Mouse (Mus musculus): ENCODE measurements around the gene Kdm4d.
"Not testable (repeated sequence)": the region's sequence is repeated elsewhere in the genome, so short reads cannot be mapped to it uniquely, and the experiment has no call there.

The Kdm4d gene

DNA sequence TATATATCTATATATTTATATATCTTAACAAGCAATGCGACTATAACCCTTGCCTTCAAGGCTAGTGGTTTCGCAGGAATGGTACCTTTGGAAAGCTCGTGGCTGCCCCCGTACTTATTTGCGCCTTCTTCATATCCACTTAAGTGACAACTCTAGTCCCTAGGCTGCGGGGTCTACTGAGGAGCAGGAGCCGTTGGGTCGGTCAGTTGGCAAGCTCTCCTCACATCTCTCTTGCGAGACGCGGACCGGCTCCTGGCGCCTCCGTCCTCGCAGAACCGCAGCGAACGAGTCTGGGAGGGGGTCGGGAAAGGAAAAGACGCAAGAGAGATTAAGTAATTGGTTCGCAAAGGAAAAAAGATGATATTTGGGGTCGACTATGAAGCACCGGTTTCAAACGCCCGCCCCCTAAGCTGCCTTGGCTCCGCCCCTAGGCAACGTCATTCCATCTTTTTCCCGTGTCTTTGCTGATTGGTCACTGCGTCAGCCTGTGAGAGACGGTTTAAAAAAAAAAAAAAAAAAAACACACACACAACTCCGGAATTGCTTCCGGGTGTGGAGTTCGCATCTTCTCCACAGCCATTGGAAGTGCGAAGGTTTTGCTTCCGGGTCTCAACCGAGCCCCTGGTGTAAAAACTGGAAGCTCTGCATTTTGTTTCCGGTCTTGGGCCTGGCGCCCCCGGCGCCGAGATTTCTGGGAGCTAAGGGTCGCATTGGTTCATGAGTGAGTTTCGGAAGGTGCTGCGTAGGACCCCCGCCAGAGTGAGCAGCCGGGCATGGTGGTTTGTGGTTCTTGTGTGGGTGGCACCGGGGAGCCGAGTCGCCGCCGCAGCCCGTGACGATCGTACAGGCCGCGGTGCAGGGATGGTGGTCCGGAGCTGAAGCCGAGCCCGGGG lies at the start of gene Kdm4d, which contains the start of gene Cwc15:
Gene Kdm4d (minus strand): TSS at position 460 of the 893 bp plus-strand sequence.
Gene Cwc15 (plus strand): TSS at position 595 of the 893 bp plus-strand sequence.
- in situ Hi-C loops (cut with MboI, MseI): loop anchor here (10.0 kb wide), 3 partner anchors 255 to 995 kb away; partner anchors contain the start of gene Smco4 (in 1 of the 2)

- in situ Hi-C loops (cut with MboI, MseI): no loop called here
Observed at GRCm38 (mm10) chr9:14548366-14548761, 48.1 kb upstream of the Kdm4d start.

GRCm38 (mm10) chr9:14547584-14548365 lies 47.5 kb upstream of the Kdm4d start:
- in situ Hi-C loops (cut with MboI, MseI): no loop called here

DNA sequence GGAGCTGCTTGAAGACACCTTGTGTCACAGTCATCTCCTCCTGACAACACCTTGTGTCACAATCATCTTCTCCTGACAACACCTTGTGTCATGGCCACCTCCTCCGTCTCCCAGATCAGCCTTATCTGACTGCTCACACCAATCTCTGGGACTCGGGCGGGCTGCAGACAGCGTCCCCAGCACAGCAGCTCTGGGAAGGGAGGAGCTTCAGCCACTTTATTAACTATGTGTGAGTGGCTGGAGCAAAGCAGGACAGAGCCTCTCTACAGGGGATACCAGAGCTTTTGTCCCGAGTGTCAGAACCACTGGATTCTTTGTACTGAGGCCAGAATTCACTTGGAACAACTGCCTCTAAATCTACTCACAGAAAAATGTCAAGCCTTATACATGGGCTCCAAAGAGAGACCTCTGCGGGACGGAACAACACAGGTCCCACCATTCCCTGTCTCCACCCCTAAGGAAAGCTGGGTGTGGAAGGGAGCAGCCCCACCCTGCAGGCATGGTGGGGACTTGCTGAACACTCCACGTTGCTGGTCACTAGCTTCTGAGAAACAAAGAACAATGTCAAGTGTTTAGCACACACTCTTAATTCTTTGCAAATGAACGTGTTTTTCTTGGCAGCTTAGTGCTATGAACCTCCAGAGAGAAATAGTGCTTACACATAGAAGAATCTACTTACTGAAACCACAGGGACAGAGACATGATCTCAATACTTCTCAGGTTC lies 43.9 kb upstream of the Kdm4d start:
- in situ Hi-C loops (cut with MboI, MseI): no loop called here

GRCm38 (mm10) chr9:14534833-14535456 lies 34.7 kb upstream of the Kdm4d start:
- in situ Hi-C loops (cut with MboI, MseI): loop anchor here in 1 of 2 experiments (10.0 kb wide), 1 partner anchor 170 kb away; no protein-coding TSS in a partner anchor

- in situ Hi-C loops (cut with MboI, MseI): loop anchor here in 1 of 2 experiments (10.0 kb wide), 1 partner anchor 171 kb away; no protein-coding TSS in a partner anchor
Observed at GRCm38 (mm10) chr9:14533659-14534058, 33.4 kb upstream of the Kdm4d start.

DNA sequence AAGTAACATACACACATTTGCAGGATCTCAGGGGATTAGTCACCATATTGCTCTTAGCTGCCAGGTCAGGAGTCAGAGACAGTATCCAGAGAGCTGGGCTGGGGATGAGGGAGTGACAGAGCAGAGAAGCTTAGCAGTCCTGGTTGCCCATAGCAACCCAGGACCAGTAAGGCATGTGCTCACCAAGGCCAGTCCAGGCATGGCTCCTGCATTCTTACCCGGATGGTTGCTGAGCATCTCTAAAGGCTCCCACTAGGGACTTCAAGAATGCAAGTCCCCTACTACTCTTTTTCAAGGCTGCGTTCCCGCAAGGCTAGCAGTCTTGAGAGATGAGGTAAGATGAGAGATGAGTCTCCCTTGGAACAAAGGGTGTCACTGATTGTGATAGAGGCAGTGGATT lies 32.0 kb upstream of the Kdm4d start:
- in situ Hi-C loops (cut with MboI, MseI): loop anchor here in 1 of 2 experiments (10.0 kb wide), 1 partner anchor 173 kb away; no protein-coding TSS in a partner anchor

DNA sequence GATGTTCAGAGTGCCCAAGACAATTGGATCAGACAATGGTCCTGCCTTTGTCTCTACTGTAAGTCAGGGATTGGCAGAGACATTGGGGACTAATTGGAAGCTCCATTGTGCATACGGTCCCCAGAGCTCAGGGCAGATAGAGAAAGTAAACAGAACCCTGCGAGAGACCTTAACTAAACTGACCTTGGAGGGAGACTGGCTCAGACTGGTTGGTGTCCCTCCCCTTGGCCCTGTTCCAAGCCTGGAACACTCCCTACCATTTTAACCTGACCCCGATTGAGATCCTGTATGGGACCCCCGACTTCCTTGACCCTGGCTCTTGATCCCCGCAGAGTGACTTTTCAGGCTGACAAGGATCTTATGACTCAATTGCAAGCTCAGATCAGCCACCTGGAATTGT lies 29.7 kb upstream of the Kdm4d start:
- in situ Hi-C loops (cut with MboI, MseI): loop anchor here in 1 of 2 experiments (10.0 kb wide), 1 partner anchor 175 kb away; no protein-coding TSS in a partner anchor

GRCm38 (mm10) chr9:14523408-14524043 lies 23.2 kb upstream of the Kdm4d start:
- in situ Hi-C loops (cut with MboI, MseI): loop anchor here in 1 of 2 experiments (10.0 kb wide), 1 partner anchor 171 kb away; no protein-coding TSS in a partner anchor

GRCm38 (mm10) chr9:14521695-14522094 lies 21.4 kb upstream of the Kdm4d start:
- in situ Hi-C loops (cut with MboI, MseI): loop anchor here in 1 of 2 experiments (10.0 kb wide), 1 partner anchor 173 kb away; no protein-coding TSS in a partner anchor

DNA sequence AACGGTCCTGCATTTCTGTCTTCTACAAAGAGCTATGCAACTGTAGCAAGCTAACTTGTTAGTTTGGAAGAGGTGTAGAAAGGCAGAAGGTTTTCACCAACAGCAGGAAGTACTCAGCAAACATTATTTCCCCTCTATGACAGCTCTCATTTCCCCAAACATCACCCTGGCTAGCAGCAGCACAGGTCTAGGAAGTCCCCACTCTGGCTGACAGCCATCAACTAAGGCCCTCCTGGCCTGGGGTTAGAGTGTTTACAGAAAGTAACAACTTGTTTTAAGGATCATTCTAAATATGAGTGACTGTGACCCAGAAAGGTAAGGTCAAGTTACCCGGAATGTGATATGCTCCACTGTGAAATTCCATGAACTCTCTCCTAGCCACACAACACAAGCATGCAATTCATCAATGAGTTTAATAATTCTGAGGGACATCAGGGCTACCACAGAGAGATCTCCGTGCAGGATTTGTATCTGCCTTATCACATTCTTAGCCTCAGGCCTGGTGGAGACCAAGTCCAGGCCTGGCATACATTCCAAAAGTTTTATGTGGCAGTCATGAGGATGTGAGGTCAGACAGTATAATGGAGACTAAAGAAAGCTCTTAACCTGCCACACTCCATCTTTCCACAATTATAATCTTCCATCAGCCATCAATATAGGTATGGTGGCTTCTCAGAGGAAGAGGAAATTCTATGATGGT lies 20.8 kb upstream of the Kdm4d start:
- in situ Hi-C loops (cut with MboI, MseI): loop anchor here in 1 of 2 experiments (10.0 kb wide), 1 partner anchor 174 kb away; no protein-coding TSS in a partner anchor

- in situ Hi-C loops (cut with MboI, MseI): loop anchor here in 1 of 2 experiments (5.0 kb wide), 1 partner anchor 254 kb away; the partner anchor contains the start of gene 1700012B09Rik
Observed at GRCm38 (mm10) chr9:14518105-14518504, 17.8 kb upstream of the Kdm4d start.

DNA sequence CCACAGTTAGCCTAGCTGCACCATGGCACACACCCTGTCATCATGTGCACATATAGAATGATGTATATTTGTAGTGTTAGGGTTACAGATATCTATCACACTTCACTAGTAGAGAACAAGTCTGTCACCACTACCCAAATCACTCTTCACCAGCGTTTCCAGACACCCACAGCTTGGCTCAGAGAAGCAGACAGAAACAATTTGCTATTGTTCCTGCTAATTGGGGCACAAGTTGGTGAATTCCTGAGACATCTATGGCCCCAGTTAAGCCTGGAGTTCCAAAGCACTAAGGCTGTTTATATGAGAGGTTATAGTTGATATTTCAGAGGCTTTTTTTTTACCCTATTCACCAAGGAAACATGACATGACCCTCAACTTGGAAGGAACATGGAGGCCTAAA lies 17.0 kb upstream of the Kdm4d start:
- in situ Hi-C loops (cut with MboI, MseI): loop anchor here in 1 of 2 experiments (5.0 kb wide), 1 partner anchor 255 kb away; the partner anchor contains the start of gene 1700012B09Rik

DNA sequence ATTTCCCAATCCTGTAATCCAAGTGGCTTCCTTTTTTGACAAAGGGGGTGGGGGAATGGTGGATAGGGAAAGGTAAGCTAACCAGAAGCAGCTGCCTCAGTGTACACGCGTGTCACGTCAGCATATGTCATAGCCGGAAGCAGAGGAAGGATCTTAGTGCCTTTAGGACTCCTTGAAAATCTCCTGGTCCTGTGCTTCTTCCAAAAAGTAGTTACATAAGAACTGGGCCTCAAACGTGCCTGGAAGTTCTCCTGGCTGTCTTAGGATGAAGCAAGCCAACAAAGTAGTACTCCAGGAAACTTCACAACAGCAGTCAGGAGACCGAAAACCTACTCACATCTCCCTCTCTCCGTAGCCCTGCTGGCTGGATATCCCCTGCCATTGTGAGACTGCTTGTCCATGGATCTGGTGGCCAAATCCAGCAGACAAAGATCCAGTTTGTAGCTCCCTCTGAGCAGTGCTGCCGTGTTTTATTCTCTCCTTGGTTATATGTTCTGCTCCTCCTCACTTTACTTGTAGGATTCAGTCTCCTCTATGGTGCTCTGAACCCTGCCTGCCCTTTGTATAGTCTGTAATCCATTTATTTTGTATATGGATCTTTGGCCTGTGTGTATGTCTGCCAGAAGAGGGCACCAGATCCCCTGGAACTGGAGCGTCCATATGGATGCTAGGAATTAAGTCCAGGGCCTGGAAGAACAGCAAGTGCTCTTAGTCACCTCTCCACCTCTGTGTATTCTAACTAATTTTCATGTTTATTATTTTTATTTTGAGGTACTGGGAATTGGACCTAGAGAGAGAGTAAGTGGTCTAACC lies 12.6 kb upstream of the Kdm4d start:
- in situ Hi-C loops (cut with MboI, MseI): no loop called here

- in situ Hi-C loops (cut with MboI, MseI): loop anchor here (10.0 kb wide), 3 partner anchors 256 to 994 kb away; partner anchors contain the start of gene Smco4 (in 1 of the 2)
Observed at GRCm38 (mm10) chr9:14500916-14501424, 688 bp upstream of the Kdm4d start.

- in situ Hi-C loops (cut with MboI, MseI): loop anchor here in 1 of 2 experiments (25.0 kb wide), 1 partner anchor 1187 kb away; no protein-coding TSS in a partner anchor
Observed at GRCm38 (mm10) chr9:14498896-14499705, 1.2 kb downstream of the Kdm4d start.

GRCm38 (mm10) chr9:14463668-14464067 lies 36.6 kb downstream of the Kdm4d start:
- in situ Hi-C loops (cut with MboI, MseI): not testable (repeated sequence)

Data from T-helper 17 cell (primary cell).